Mouse (Mus musculus) lung, embryonic 14.5 days (tissue): Measurements from ENCODE around the gene Robo1. TPM values are rescaled to one million over a fixed set of nuclear protein-coding genes. Genes with fewer than 3 reads are reported as not detected.
A peak's percentile ranks its signal among the peaks of the same experiment; 100 is the strongest.
"Not testable (repeated sequence)": the region's sequence is repeated elsewhere in the genome, so short reads cannot be mapped to it uniquely, and the experiment has no call there.

Source experiments
- ATAC-seq: fragments of 200-750 bp; cut with Nextera tagmentation; 2 replicates; pipeline ENCODE4 v1.8.0; 2017; ENCODE audit warnings: mild to moderate bottlenecking, moderate TSS enrichment, moderate library complexity; ENCODE audit not compliant: insufficient read depth
- DNase-seq: peaks from one replicate; pipeline ENCODE4 v3.0.0-alpha.2; 2015
- H3K27ac ChIP-seq: fragments of 300-500 bp; sonication (generic); 2 replicates; pipeline ENCODE4 v1.5.1; 2014; ENCODE audit warnings: low read depth, mild to moderate bottlenecking, moderate library complexity
- H3K27me3 ChIP-seq: fragments of 300-500 bp; sonication (generic); 2 replicates; pipeline ENCODE4 v1.6.1; 2014; ENCODE audit warnings: low read length, control low read depth; ENCODE audit not compliant: insufficient read depth
- H3K36me3 ChIP-seq: fragments of 300-500 bp; sonication (generic); 2 replicates; pipeline ENCODE4 v1.6.1; 2014; ENCODE audit warnings: control low read depth; ENCODE audit not compliant: insufficient read depth
- H3K4me1 ChIP-seq: fragments of 300-500 bp; sonication (generic); 2 replicates; pipeline ENCODE4 v1.6.1; 2014; ENCODE audit warnings: antibody characterized with exemption, control low read depth; ENCODE audit not compliant: insufficient read depth
- H3K4me2 ChIP-seq: fragments of 300-500 bp; sonication (generic); 2 replicates; pipeline ENCODE4 v1.6.1; 2014; ENCODE audit warnings: mild to moderate bottlenecking
- H3K4me3 ChIP-seq: fragments of 300-500 bp; sonication (generic); 2 replicates; pipeline ENCODE4 v1.5.1; 2014; ENCODE audit warnings: low read depth, low read length
- H3K9ac ChIP-seq: fragments of 300-500 bp; sonication (generic); 2 replicates; pipeline ENCODE4 v1.6.1; 2014
- H3K9me3 ChIP-seq: fragments of 300-500 bp; sonication (generic); 2 replicates; pipeline ENCODE4 v1.6.1; 2016; ENCODE audit warnings: low read depth, low read length, control low read depth
- CTCF ChIP-seq: IDR thresholded peaks from 2 replicates; pipeline ENCODE4 v1.5.1; 2016; ENCODE audit warnings: antibody characterized with exemption, low read depth
- WGBS: fragments of 180-500 bp; shearing (Covaris S2); extraction: QIAGEN DNeasy Blood & Tissue Kit; methylation state at CpG from one replicate; pipeline ENCODE4 v1.1.7; 2014; 5-methylcytosine and 5-hydroxymethylcytosine counted together
- polyA plus RNA-seq: library from polyadenylated mRNA; unstranded; fragments of >200 nt; fragmentation: Nextera tagmentation; extraction: Ambion mirVana; gene quantifications from 2 replicates; pipeline ENCODE4 v1.2.1, GENCODE M21; 2014

The Robo1 gene
- polyA plus RNA-seq, 1 experiment from 2014 or later = 38.6 TPM

DNA sequence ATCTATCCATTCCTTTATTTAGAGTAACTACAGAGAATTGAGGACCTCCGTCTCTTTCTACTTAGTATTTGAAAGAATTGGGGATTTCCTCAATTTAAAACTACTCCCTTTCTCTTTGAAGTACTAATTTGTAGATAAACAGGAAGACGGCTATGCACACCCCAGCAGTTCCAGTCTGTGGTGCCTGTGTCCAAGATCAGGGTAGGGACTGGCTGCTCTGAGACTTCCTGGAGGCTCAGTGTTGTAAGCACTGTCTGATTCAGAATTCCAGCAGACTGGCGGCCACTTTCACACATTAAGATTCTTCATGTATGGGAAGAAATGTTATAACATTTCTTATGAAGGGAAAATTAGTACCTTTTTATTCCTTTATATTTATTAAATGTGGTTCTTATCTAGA is 230.1 kb downstream of the Robo1 start:
- Histone ChIP-seq H3K36me3 (no peaks in the 10 kb centered on the region), H3K9ac (no peak overlapping the region), H3K4me2 (no peak overlapping the region), H3K4me1 (no peaks in the 10 kb centered on the region), H3K9me3 (no peaks in the 10 kb centered on the region), H3K27ac (no peak overlapping the region), H3K4me3 (no peak overlapping the region), H3K27me3 (no peaks in the 10 kb centered on the region)
- ATAC-seq (peak; percentile 65; the same call in 1 of the 2 replicates), DNase-seq (peak; percentile 43)
- TF ChIP-seq CTCF = no peak
- WGBS = 39% methylated on average over 3 of the region's 3 CpGs

DNA sequence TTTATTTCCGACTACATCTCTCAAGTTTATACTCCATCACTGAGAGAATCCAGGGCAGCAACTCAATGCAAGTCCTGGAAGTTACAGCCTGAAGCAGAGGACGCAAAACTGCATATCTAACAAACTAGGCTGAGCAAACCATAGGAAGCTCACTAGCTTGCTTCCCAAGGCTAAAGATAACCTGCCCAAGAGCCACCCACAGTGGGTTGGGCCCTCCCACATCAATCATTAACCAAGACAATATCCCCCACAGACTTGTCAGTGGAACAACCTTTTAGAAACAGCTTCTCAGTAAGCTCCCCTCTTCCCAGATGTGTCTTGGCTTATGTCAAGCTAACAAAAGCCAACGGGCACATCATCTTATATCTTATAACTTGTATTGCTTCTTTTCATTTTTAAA is 235.8 kb downstream of the Robo1 start:
- Histone ChIP-seq H3K4me3 (no peak overlapping the region), H3K27ac (no peak overlapping the region), H3K4me1 (no peaks in the 10 kb centered on the region), H3K9me3 (no peaks in the 10 kb centered on the region), H3K27me3 (no peaks in the 10 kb centered on the region), H3K36me3 (no peaks in the 10 kb centered on the region), H3K9ac (no peak overlapping the region), H3K4me2 (no peak overlapping the region)
- no peak for ATAC-seq
- 60% methylated on average over 3 of the region's 3 CpGs for WGBS
- TF ChIP-seq CTCF = no peak
- DNase-seq = no peak

DNA sequence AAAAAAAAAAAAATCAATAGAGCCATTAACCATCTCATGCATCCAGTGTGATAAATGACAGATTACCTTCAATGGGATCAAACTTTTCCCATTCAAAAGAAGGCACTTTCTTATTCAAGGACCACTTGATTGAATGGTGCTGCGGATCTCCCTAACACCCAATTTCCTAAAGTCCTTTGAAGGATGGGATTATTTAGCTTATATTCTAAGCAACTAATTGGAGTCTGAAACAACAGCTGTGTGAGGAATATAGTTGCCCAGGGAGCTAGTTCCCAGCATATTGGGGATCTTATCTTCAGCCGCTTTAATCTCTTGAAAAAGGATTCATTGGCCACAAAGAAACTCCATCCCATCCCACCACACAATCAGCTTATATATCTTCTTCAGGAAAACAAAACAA is 236.8 kb downstream of the Robo1 start:
- ATAC-seq = no peak
- no peak overlapping the region for H3K4me3 ChIP-seq
- H3K27me3 ChIP-seq = no peaks in the 10 kb centered on the region
- WGBS = 73% methylated on average over 2 of the region's 2 CpGs
- no peaks in the 10 kb centered on the region for H3K9me3 ChIP-seq
- H3K27ac ChIP-seq = no peak overlapping the region
- DNase-seq = no peak
- H3K4me1 ChIP-seq = no peaks in the 10 kb centered on the region
- no peak overlapping the region for H3K4me2 ChIP-seq
- no peak overlapping the region for H3K9ac ChIP-seq
- no peaks in the 10 kb centered on the region for H3K36me3 ChIP-seq
- TF ChIP-seq CTCF = no peak

DNA sequence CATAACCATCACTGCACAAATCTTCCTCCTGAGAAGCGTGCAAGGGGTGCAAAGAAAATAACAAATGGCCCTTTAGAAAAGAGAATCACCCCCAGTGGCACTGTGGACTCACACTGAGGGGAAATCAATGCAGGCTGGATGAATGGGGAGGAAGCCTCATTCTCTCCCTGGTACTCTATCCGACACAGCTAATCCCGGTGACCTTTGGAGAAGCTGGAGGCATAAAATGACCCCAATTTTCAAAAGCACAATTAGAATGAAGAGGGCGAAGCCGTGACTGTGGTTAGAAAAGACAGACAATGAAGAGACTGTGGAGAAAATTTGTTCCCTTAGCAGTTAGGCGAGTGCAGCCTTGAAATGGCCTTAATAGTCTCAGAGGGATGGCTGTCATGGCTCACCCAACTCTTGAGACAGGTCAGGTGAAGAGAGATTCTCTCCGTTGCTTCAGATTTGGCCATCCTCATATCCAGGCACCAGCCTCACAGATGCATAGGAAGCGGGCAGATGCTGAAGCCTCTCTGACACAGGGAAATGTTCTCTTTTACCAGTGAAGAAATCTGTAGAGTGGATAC is 243.7 kb downstream of the Robo1 start:
- Histone ChIP-seq H3K9ac (no peak overlapping the region), H3K4me3 (no peak overlapping the region), H3K27ac (no peak overlapping the region), H3K4me1 (no peaks in the 10 kb centered on the region), H3K9me3 (no peaks in the 10 kb centered on the region), H3K27me3 (no peaks in the 10 kb centered on the region), H3K4me2 (no peak overlapping the region), H3K36me3 (no peaks in the 10 kb centered on the region)
- no peak for TF ChIP-seq CTCF
- no peak for DNase-seq
- ATAC-seq = no peak
- WGBS = 73% methylated on average over 8 of the region's 8 CpGs

DNA sequence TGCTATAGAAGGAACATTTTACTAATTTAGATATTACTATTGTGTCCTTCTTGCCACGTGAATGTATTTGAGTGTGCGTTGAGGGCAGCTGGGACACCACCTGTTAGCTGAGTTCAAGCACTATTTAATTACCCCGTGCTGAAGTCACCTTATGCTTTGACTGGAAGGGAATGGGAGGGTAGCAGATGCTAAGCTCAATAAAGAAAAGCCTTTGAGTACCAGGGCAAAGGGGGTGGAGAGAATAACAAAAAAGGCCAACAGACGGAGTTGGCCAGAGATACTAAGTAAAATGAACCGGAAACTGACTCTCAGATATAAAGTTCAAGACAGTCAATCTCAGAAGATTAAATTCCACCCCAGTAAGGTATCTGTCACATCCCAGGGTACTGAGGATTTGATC is 245.6 kb downstream of the Robo1 start:
- no peak overlapping the region for H3K4me2 ChIP-seq
- ATAC-seq = no peak
- H3K27me3 ChIP-seq = no peaks in the 10 kb centered on the region
- no peak overlapping the region for H3K9ac ChIP-seq
- H3K27ac ChIP-seq = no peak overlapping the region
- no peaks in the 10 kb centered on the region for H3K9me3 ChIP-seq
- no peaks in the 10 kb centered on the region for H3K36me3 ChIP-seq
- no peak for DNase-seq
- H3K4me3 ChIP-seq = no peak overlapping the region
- no peaks in the 10 kb centered on the region for H3K4me1 ChIP-seq
- 64% methylated on average over 5 of the region's 5 CpGs for WGBS
- TF ChIP-seq CTCF = no peak

DNA sequence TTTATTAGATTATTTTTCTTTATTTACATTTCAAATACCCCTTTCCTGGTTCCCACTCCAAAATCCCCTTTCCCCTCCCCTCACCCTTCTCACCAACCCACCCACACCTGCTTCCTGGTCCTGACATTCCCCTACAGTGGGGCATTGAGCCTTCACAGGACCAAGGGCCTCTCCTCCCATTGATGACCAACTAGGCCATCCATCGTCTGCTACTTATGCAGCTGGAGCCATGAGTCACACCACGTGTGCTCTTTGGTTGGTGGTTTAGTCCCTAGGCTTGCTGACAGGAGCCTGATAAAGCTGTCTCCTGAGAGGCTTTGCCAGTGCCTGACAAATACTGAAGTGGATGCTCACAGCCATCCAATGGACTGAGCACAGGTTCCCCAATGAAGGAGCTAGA is 254.0 kb downstream of the Robo1 start:
- H3K9ac ChIP-seq, H3K4me3 ChIP-seq, H3K27ac ChIP-seq, H3K9me3 ChIP-seq, H3K4me1 ChIP-seq, DNase-seq, H3K36me3 ChIP-seq, H3K4me2 ChIP-seq, H3K27me3 ChIP-seq, ATAC-seq: not testable (repeated sequence)
- 35% methylated on average over 2 of the region's 2 CpGs for WGBS

DNA sequence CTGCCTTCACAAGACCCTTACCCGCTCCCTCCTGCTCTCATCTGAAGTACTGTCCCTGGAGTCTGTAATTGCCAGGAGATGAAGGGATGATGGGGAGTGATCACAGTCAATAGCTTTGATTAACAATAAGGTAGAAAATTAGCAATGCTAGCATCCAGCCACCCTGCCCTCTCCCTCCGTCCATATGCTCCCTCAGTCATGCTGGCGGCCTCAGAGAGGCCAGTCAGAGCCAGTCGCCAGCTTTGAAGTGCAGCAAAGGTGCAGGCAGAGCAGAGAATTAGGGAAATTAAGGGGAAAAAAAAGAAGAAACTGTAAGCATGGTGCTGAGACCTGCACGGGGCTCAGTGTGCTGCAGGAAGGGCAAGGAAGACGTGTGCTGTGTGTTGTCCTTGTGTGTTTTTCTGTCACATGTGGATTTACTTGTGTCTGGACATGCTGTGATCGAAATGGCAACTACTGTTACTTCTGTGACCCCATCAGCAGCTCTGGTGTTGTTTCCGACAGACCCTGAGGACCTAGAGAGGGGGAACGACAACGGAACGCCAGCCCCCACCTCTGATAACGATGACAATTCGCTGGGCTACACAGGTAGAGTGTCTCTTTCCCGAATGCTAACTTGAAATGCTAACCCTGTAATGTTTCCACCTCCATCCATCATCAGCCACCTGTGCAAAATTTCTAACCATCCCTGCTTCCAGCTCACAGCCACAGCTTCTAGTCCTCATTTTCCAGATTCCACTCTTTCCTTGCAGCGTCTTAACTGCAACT is 255.3 kb downstream of the Robo1 start:
- TF ChIP-seq CTCF = no peak
- DNase-seq = no peak
- no peak overlapping the region for H3K4me3 ChIP-seq
- no peak overlapping the region for H3K4me2 ChIP-seq
- H3K9me3 ChIP-seq = no peaks in the 10 kb centered on the region
- no peak for ATAC-seq
- H3K27ac ChIP-seq = no peak overlapping the region
- H3K4me1 ChIP-seq = no peaks in the 10 kb centered on the region
- H3K36me3 ChIP-seq = no peaks in the 10 kb centered on the region
- no peak overlapping the region for H3K9ac ChIP-seq
- 25% methylated on average over 15 of the region's 15 CpGs for WGBS
- H3K27me3 ChIP-seq = no peaks in the 10 kb centered on the region
